Mouse (Mus musculus) CH12F3 (cell line): ENCODE measurements around the gene Tcp11.

Source experiments
- in situ Hi-C: fragments of 300-500 bp; cut with MboI; formaldehyde crosslinking; loops from 2 replicates; pipeline ENCODE4 v1.14.3; 2020; ENCODE audit warnings: low sequenced_read_pairs

The Tcp11 gene

GRCm38 (mm10) chr17:28042299-28042771, 38.1 kb downstream of the Tcp11 start:
- in situ Hi-C loops: no loop called here

DNA sequence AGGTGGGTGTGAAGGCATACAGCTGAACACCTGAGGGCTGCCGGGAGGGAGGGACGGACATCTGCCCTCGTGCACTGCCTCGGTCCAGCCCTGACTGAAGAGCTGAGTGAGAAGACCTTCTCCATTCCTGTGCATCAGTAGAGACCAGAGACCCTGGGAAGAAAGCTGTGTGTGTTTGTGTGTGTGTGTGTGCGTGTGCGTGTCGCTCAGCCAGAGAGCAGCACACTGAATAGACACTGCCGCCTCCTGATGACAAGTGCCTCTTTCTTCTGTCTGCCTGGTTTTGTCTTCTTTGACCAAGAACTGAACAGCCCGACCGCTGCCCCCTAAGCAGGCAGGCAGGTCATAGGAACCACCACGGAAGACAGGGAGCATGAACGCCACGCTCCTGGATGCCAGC, 39.1 kb downstream of the Tcp11 start:
- in situ Hi-C loops: no loop called here

DNA sequence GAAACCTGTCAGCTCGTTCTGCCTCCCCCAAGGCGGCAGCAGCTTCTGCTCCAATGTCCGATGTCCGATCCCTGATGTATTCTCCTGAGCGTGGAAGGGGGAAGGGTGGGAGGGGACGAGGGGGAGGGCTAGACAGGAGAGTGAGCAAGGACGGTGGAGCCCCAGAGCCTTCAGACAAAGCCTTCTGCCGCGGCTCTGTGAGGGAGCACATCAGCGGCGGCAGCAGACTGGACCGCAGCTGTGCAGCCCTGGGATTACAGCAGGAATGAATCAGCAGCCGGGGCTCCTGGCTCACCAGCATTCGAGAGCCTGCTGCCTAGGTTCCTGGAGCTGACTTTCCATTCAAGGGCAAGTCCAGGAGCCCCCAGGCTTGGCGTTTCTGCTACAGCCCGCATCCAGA, 39.8 kb downstream of the Tcp11 start:
- in situ Hi-C loops: no loop called here

- in situ Hi-C loops: no loop called here
Observed at GRCm38 (mm10) chr17:28036813-28037756, 43.4 kb downstream of the Tcp11 start.

GRCm38 (mm10) chr17:28034986-28035385, 45.5 kb downstream of the Tcp11 start:
- in situ Hi-C loops: no loop called here

DNA sequence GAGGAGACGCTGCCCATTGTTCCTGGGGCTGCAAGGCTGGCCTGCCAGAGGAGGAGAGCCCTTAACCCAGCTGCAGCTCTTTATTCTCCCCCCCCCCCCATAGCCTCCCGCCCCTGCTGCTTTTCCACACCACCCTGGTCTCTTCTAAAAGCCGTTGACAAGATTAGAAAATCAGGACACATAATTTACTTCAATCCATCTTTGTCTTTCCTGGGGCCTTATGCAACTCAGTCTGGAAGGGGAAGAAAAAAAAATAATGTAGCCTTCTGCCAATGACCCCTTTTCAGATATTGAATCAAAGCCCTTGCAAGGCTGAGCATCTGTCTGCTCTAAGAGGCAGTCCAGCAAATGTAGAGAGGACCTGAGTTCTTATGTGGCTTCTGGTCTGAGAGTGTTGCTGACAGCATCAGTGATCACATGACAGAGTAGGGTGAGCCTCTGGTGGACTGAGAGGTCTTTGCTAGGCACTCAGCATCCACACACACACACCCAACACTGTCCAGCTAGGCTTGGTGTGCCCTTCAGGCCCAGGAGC, 47.3 kb downstream of the Tcp11 start:
- in situ Hi-C loops: no loop called here

GRCm38 (mm10) chr17:28032219-28032618, 48.2 kb downstream of the Tcp11 start:
- in situ Hi-C loops: no loop called here

- in situ Hi-C loops: no loop called here
Observed at GRCm38 (mm10) chr17:28031281-28031941, 49.0 kb downstream of the Tcp11 start.

- in situ Hi-C loops: no loop called here
Observed at GRCm38 (mm10) chr17:28030446-28030845, 50.0 kb downstream of the Tcp11 start.

DNA sequence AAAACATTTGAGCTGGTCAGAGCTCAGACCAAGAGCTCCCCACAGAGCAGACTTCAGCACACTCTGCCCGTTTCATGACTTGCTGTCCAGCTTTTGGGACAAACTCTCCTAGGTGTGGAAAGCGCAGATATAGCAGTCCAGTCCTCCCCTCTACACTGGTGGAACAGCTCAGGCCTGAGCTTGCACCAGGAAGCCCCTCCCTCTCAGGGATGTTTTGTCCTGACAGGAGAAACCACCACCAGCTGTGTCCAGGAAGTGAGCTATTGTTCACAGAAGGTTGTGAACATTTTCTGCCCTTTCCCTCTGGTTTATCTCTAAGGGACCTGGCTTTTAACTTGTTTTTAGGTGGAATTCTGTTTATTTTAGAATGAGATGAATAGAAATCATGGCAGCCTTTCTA, 51.1 kb downstream of the Tcp11 start:
- in situ Hi-C loops: no loop called here

DNA sequence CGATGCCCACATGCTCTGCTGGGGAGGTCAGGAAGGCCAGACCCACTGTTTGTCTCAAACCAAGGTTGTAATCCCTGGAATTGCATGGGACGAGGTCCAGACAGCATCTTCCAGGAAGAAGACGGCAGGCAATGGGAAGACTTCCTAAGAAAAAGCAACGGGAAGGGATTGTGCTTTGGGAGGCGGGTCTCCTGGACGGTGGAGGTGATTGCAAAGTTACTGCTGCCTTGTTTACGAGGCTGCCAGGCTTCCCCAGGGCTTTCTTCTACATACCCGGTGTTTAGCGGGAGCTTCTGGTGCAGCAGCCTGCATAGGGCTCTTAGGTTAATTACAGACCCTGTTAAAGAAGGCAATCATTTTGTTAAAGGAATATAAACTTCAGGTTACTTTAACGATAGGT, 52.2 kb downstream of the Tcp11 start:
- in situ Hi-C loops: no loop called here

- in situ Hi-C loops: no loop called here
Observed at GRCm38 (mm10) chr17:28027197-28027596, 53.2 kb downstream of the Tcp11 start.

DNA sequence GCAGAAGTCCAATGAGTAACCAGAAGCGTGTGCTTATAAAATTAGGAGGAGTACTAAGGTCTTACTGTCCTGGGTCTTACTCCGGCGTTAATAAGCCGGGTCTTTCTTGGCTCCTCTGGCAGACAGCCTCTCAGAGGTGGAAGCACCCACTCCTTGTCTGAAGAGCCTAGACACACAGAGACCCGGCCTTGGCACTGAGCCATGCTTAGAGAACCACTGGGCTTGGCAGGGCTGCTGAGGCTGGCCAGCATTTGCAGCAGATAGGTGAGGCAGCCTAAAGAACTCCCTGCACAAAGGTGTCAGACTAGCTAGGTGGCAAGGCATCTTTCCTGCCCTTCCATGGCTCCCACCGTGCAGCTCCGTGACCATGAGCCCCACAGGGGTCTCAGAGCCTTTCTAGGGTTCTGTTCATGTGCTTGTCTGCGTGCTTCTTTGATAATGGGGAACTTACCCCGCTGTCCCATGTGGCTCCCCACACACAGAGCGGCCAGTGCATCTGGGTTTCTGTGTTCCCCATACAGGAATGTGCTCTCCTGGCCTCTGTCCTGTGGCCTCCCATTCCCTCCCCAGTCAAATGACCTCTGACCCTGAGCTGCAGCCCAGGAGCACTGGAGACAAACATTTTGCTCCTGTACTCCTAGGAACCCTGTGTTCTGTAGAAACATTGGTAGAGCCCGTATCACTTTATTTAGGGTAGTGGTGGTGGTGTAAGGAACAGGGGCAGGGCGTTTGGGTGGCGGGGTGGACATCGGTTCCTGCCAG, 54.1 kb downstream of the Tcp11 start:
- in situ Hi-C loops: no loop called here

GRCm38 (mm10) chr17:28025541-28025961, 54.9 kb downstream of the Tcp11 start:
- in situ Hi-C loops: no loop called here

- in situ Hi-C loops: no loop called here
Observed at GRCm38 (mm10) chr17:28022854-28023655, 57.4 kb downstream of the Tcp11 start.

GRCm38 (mm10) chr17:28021911-28022310, 58.5 kb downstream of the Tcp11 start:
- in situ Hi-C loops: no loop called here

- in situ Hi-C loops: no loop called here
Observed at GRCm38 (mm10) chr17:28019785-28020696, 60.4 kb downstream of the Tcp11 start.

GRCm38 (mm10) chr17:28018776-28019175, 61.7 kb downstream of the Tcp11 start:
- in situ Hi-C loops: no loop called here

- in situ Hi-C loops: no loop called here
Observed at GRCm38 (mm10) chr17:28018344-28018743, 62.1 kb downstream of the Tcp11 start.
